In genomic region chr2:152951065-152951849, GRCm38 (mm10) we compare ENCODE assay signal across 9 mouse cellular contexts. TPM values are rescaled to one million over a fixed set of nuclear protein-coding genes. Genes with fewer than 3 reads are reported as not detected.
DNase-seq lines count a peak whose midpoint lies in the region; ATAC-seq and TF ChIP-seq lines count a peak whose summit lies in the region.
"Had no signal": no experiment of that assay in that cellular context is flagged by ENCODE, and none has a peak within 500 bp of the region (broad histone marks: within the 10 kb centered on the region; RNA-seq: fewer than 3 reads in every experiment).

Gene Dusp15 (minus strand): TSS chr2:152951698.

- H3K4me2 ChIP-seq in heart, embryonic 11.5 days, result peak within 1 kb of the TSS; percentile 92
- peak within 1 kb of the TSS; percentile 68 for H3K4me2 ChIP-seq in liver, embryonic 15.5 days

- TF ChIP-seq POLR2A in small intestine, adult 2 months (IDR thresholded peaks at IDR 0.05; ENCODE audit: low read depth, low read length), result no peak

- intact Hi-C loops in heart, postnatal 25 days (cut with DNase I), result no loop called here

- H3K9me3 ChIP-seq in heart, embryonic 11.5 days (replicated peaks; ENCODE audit: control insufficient read depth, low read length), result no peaks in the 10 kb centered on the region
- no peaks in the 10 kb centered on the region for H3K9me3 ChIP-seq in liver, embryonic 15.5 days (replicated peaks)

- peak; percentile 59; the same call in 1 of the 2 replicates for ATAC-seq in heart, embryonic 11.5 days (replicated peaks; ENCODE audit: insufficient number of reproducible peaks, low FRiP score, low TSS enrichment)
- no peak for ATAC-seq in liver, embryonic 15.5 days (ENCODE audit: insufficient read depth)
- no peak for ATAC-seq in megakaryocyte-erythroid progenitor cell, adult 5-6 weeks (replicated peaks; ENCODE audit: low FRiP score, low TSS enrichment, poor library complexity, severe bottlenecking)

- no peak for DNase-seq in heart, postnatal 25 days (ENCODE audit: low spot score)
- peak; percentile 58 for DNase-seq in cerebellum, adult 9-10 months
- DNase-seq in frontal cortex, postnatal 25 days (ENCODE audit: low spot score in 2 of 2), result peak; percentile 43 to 46
- peak; percentile 34 to 55 for DNase-seq in kidney, postnatal 25 days

- no peak for TF ChIP-seq CTCF in small intestine, adult 2 months (IDR thresholded peaks at IDR 0.05; ENCODE audit: extremely low read depth, insufficient read length, insufficient replicate concordance, low read depth, low read length)

- under 1% methylated on average over 48 of the region's 54 CpGs for WGBS in heart, embryonic 11.5 days (ENCODE audit: insufficient replicate concordance)
- 3% methylated on average over 54 of the region's 54 CpGs for WGBS in liver, embryonic 15.5 days (ENCODE audit: insufficient replicate concordance)
- WGBS in small intestine, adult 2 months, result 3% methylated on average over 54 of the region's 54 CpGs

- no peaks in the 10 kb centered on the region for H3K36me3 ChIP-seq in heart, embryonic 11.5 days (ENCODE audit: control insufficient read depth, insufficient read depth, low read length)
- H3K36me3 ChIP-seq in liver, embryonic 15.5 days (replicated peaks), result no peaks in the 10 kb centered on the region
- no peaks in the 10 kb centered on the region for H3K36me3 ChIP-seq in small intestine, adult 2 months (ENCODE audit: control insufficient read depth, insufficient read depth, low read length)

- no peak within 1 kb of the TSS for H3K27ac ChIP-seq in heart, embryonic 11.5 days (ENCODE audit: low read depth, low read length)
- H3K27ac ChIP-seq in liver, embryonic 15.5 days (replicated peaks), result no peak within 1 kb of the TSS
- no peak within 1 kb of the TSS for H3K27ac ChIP-seq in small intestine, adult 2 months (ENCODE audit: insufficient read depth, low read depth, low read length)

- H3K4me3 ChIP-seq in heart, embryonic 11.5 days (ENCODE audit: low read depth, low read length), result peak within 1 kb of the TSS; percentile 66
- H3K4me3 ChIP-seq in liver, embryonic 15.5 days (replicated peaks), result peak within 1 kb of the TSS; percentile 50
- H3K4me3 ChIP-seq in small intestine, adult 2 months (ENCODE audit: low read depth, low read length), result peak within 1 kb of the TSS; percentile 51

- H3K27me3 ChIP-seq in heart, embryonic 11.5 days (ENCODE audit: control insufficient read depth, insufficient read depth, low read length), result peaks cover 73% of the 10 kb centered on the region
- peaks cover 85% of the 10 kb centered on the region for H3K27me3 ChIP-seq in liver, embryonic 15.5 days
- peaks cover 25% of the 10 kb centered on the region for H3K27me3 ChIP-seq in small intestine, adult 2 months (ENCODE audit: control insufficient read depth, insufficient read depth, low read length)

- H3K9ac ChIP-seq in heart, embryonic 11.5 days (ENCODE audit: low read depth, low read length), result peak within 1 kb of the TSS; percentile 52
- H3K9ac ChIP-seq in liver, embryonic 15.5 days, result no peak within 1 kb of the TSS

- H3K4me1 ChIP-seq in heart, embryonic 11.5 days (ENCODE audit: control insufficient read depth, insufficient read depth, low read length), result 0 out of 2 replicates have a peak, but pooled peaks cover 3% of the 10 kb centered on the region
- no peaks in the 10 kb centered on the region for H3K4me1 ChIP-seq in liver, embryonic 15.5 days (replicated peaks)
- H3K4me1 ChIP-seq in small intestine, adult 2 months (ENCODE audit: control insufficient read depth, insufficient read depth, insufficient read length, low read length), result no peaks in the 10 kb centered on the region

RNA-seq across cellular contexts. Expression of gene Dusp15, which starts in this region (rescaled TPM):
- 0.07 TPM in 1 of 2 replicates, not detected in the other for polyA plus RNA-seq in heart, embryonic 11.5 days (2014; fragmentation: Nextera tagmentation; extraction: Ambion mirVana)
- total RNA-seq in heart, postnatal 25 days (2021), result under 1 TPM in 1 of 2 experiments, not detected in 1; 0.20 TPM
- not detected in 2 replicates for polyA plus RNA-seq in liver, embryonic 15.5 days (2015; fragmentation: Nextera tagmentation; extraction: Ambion mirVana)
- not detected in 2 replicates for polyA plus RNA-seq in small intestine, adult 2 months (2012; rRNA removed)
- not detected in 2 replicates for total RNA-seq in megakaryocyte-erythroid progenitor cell, adult 5-6 weeks (2014; fragmentation: Nextera tagmentation)
- total RNA-seq in megakaryocyte-erythroid progenitor cell, adult 5-6 weeks (2017), result not detected in 2 replicates
- total RNA-seq: MEL had no signal

Comparison
In these comparisons a context has a peak if more than half of its experiments do, and no peak if none do; other contexts are left out.
1. Peak in ATAC-seq, H3K4me3 ChIP-seq, H3K9ac ChIP-seq and H3K4me2 ChIP-seq in heart, embryonic 11.5 days; RNA of the gene not detected or under 1 TPM.